Mouse (Mus musculus) ovary, postnatal 36 days (tissue): ENCODE data around the gene Sds.
"Not testable (repeated sequence)": the region's sequence is repeated elsewhere in the genome, so short reads cannot be mapped to it uniquely, and the experiment has no call there.

Experiments
- DNase-seq: peaks from one replicate; pipeline ENCODE4 v3.0.0; 2022; ENCODE audit warnings: low spot score, mixed read lengths

Sds gene

GRCm38 (mm10) chr5:120487844-120488243 lies 11.5 kb downstream of the Sds start:
- DNase-seq, result no peak

DNA sequence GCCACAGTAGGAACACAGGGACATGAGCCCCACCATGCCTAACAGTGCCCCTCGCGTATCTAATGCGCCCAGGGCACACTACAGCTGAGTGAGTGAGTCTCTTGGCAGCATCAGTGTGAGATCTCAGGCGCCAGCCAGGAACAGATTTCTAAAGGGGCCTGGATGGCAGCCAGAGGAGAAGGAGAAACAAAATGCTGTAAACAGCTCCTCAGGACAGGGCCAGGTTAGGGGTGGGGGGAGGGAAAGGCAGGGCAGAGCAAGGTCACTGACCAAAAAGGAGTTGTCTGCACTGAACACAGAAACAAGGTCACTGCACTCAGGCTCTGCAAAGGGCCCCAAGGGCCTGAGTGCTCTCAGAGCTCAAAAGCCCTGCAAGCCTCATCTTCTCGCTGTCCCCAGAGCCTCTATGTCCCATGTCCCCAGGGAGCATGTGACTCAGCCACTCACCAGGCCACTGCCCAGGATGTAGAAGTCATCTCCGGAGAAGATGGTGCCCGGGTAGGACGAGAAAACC lies 14.4 kb downstream of the Sds start:
- DNase-seq, result peak; percentile 63

GRCm38 (mm10) chr5:120492437-120492836 lies 16.1 kb downstream of the Sds start:
- peak; percentile 62 for DNase-seq

DNA sequence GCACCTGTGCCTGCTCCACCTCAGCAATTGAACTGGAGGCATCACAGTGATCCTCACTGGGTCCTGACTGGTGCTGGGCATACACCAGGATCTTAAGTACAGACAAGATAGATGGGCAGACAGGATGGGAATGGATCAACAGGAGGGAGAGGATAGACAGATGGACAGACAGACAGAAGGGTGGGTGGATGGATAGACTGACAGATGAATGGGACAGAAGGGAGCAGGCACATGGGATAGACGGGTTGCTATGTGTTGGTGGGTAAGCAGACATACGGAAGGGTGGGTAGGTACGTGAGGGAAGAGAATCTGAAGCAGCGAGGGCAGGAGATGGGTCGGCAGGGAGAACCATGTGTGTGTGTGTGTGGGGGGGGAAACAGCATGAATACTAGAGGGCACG lies 17.1 kb downstream of the Sds start:
- no peak for DNase-seq

- DNase-seq, result no peak
Measured at GRCm38 (mm10) chr5:120493873-120494395, 17.6 kb downstream of the Sds start.

DNA sequence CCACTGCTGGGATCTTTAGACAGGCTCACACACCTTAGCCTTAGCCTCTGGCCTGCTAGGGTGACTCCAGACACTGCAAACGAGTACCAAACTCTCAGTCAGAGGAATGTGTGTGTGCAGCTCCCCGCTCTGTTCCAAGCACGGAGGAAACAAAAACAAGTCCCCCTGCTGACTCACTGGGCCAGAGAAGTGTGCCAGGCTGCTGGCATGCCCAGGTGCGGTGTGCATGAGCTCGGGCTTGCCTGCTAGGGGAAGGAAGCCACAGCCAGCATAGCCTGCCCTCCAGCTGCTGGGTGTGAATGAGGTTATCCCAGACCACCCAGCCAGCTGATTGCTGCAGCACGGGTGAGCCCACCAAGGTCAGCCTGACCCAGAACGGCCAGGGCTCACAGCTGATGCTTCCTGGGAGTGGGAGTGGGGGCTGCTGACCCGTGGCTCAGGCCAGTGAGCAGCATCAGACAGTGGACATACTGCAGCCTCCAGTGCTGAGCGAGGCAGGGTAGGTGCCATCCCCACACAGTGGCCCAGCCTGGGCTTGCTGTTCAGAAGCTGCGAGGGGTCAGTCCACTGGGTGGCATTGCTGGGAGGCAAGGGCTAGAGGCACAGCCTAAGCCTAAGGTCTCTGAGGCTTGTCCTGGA lies 18.9 kb downstream of the Sds start:
- DNase-seq, result peak; percentile 48

DNA sequence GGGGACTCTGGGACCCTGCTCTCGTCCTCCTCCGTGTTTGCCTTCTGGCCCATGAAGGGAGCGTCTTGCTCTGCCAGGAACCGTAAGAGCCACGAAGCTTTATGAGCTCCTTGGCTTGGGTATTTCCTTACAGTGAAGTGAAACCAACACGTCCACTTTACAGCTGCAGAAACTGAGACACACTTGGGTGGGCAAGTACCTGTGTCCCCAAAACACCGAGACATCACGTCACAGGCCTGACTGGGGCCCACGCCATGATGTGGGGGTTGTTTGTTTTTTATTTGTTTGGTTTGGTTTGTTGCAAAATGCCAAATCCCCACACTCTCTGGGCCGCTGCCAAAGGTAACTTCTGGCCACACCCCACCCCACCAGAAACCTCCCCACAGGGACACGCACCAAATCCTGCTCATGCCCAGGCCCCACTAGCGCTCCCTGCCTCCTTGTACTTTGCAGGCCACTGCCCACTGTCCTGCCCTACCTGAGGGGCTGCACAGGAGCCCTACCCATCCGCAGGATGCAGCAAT lies 19.4 kb downstream of the Sds start:
- no peak for DNase-seq

DNA sequence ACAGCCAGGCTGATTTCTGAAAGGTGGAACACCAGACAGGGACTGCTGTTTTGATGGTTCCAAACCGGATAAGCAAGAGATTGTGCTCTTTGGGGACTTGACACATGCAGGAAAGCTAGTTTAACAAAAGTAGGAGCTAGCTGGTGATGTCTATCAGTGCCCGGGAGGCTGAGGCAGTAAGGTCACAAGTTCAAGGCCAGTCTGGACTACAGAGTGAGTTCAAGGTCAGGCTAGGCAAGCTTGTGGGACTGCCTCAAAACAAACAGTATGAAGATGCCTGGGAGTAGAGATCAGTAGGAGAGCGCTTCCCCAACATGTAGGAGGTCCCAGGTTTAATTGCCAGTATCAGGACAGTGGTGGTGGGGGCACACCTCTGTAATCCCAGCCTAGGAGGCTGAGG lies 20.7 kb downstream of the Sds start:
- no peak for DNase-seq

DNA sequence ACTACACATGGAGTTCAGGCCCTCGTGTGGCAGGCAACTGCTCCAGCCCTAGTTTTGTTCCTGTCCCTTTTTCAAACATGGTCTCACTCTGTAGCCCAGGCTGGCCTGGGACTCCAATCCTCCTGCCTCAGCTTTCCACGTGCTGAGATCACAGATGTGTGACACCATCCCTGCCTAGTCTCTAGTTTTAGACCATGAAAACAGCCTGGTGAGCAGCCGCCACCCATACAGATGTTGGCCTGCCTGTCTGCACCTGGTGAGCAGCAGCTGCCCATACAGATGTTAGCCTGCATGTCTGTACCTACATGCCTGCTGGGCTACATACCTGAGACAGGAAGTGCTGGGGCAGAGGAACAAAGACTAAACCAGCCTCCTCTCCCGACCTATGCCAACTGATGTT lies 22.9 kb downstream of the Sds start:
- no peak for DNase-seq

- DNase-seq, result not testable (repeated sequence)
Measured at GRCm38 (mm10) chr5:120500609-120501008, 24.3 kb downstream of the Sds start.

- no peak for DNase-seq
Measured at GRCm38 (mm10) chr5:120502147-120502621, 25.9 kb downstream of the Sds start.

GRCm38 (mm10) chr5:120502675-120503143 lies 26.4 kb downstream of the Sds start:
- DNase-seq, result no peak

GRCm38 (mm10) chr5:120503144-120503795 lies 26.9 kb downstream of the Sds start, which contains the start of gene Plbd2:
Gene Plbd2 (minus strand): TSS chr5:120503625.
- DNase-seq, result peak; percentile 79

DNA sequence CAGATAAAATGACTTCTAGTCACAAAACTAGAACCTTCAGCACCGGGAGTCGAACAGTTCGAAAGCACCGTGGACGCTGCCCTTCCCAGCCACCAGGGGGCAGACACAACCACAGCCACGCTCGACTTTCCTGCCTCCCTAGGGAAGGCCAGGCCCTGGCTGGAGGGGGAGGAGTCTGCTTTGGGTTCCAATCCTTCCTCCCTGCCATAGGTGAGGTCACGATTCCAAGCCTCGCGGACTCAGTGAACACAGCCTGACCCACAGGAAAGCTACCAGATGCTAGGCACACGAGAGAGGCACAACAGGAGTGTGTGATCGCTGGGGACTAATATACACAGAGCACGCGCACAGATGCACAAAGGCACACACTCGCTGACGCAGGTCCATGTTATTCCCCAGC lies 29.0 kb downstream of the Sds start:
- DNase-seq, result peak; percentile 77

DNA sequence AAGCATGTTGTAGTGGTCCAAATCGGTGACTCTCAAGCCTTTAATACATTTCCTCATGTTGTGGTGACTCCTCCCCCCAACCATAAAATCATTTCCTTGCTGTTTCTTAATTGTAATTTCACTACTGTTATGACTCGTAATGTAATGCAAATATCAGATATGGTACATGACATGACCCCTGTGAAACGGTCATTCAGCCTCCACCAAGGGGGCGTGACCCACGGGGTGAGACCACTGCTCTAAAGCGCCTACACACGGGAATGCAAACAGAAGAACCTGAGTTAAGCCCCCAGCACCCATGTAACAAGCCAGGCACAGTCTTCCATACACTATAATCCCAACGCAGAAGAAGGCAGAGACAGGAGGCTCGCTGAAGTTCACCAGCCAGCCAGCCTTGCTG lies 29.5 kb downstream of the Sds start:
- no peak for DNase-seq

- DNase-seq, result no peak
Measured at GRCm38 (mm10) chr5:120506490-120506889, 30.2 kb downstream of the Sds start.

GRCm38 (mm10) chr5:120507311-120507710 lies 31.0 kb downstream of the Sds start:
- DNase-seq, result no peak

DNA sequence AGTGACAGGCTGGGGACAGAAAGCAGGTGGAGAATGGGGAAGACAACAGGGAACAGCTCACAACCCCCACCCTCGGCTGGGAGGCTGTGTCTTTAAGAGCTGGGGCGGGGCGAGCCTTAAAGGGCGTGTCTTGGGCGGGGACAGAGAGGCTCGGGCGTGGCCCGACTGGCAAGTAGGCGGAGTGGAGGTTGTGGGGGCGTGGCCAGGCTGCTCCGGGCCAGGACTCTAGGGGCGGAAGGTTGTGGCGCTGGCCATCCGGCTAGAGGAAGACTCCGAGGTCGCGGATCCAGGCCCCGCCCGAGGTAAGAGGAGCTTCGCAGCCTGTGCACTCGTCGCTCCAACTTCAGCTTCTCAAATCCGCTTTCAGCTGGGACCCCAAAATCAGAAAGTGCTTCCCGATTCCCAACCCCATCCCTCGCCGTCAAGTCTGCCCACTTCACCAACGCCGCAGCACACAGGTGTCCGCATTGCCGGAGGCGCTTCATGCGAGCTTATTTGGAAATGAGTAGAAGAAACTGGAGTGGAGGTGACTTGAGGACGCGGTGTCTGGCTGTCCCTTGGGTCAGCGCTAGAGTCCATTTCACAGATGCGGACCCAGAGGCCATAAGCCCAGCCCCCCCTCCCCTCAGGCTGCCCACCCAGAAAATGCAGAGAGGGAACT lies 34.8 kb downstream of the Sds start, which contains the start of gene Slc8b1:
Gene Slc8b1 (plus strand): TSS at position 187 of the 661 bp plus-strand sequence.
- DNase-seq, result peak; percentile 97

DNA sequence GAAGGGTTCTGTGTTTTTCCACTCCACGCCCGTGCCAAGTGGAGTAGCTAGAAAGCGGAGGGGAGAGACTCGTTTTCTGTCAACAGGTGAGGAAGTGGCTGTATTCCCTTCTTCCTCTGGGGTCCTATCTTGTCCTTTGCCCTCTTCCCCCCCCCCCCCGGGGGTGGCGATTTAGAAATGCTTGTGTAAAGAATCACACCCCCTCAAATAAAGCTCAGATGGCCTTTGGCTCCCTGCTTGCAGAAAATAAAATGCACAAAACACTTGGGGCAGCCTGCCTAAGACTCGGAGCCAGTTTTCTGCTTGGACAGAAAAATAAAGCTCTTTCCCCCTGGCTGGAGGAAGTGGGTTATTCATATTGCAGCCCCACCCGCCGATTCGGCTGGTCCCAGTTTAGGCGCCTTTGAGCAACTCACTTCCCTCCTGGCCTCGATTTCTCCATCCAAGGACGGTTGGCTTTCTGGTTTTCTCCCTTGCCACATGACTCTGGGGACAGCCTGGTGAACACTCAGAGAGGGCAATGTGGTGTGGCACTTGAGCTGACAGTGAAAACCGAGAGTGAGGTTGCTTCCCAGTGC lies 35.4 kb downstream of the Sds start:
- DNase-seq, result no peak

DNA sequence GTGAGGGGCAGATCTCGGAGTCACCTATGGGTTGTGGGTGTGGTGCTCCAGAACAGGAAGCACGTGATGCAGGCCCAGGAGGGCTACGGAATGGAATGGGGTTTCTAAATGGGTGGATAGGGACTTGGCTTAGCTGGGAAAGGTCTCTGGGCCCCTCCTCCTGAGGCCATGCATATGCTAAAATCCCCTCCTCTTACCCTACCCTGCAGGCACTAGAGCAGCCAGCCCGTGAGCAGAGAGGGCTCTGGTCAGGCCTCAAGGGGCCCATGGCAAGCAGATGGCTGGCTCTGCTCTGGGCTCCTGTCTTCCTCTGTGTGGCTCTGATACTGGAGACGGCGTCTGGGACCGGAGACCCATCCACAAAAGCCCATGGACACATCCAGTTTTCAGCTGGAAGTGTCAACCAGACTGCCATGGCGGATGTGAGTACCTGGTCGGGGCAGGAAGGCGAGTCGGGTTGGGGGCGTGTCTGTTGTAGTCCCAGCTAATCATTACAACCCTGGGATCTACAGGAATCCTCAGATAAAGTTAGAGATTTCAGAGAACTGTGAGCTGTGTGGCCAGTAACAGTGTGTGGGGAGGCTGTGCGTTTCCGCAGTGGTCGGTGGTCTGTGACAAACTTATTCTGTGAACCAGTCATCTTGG lies 36.7 kb downstream of the Sds start:
- no peak for DNase-seq

DNA sequence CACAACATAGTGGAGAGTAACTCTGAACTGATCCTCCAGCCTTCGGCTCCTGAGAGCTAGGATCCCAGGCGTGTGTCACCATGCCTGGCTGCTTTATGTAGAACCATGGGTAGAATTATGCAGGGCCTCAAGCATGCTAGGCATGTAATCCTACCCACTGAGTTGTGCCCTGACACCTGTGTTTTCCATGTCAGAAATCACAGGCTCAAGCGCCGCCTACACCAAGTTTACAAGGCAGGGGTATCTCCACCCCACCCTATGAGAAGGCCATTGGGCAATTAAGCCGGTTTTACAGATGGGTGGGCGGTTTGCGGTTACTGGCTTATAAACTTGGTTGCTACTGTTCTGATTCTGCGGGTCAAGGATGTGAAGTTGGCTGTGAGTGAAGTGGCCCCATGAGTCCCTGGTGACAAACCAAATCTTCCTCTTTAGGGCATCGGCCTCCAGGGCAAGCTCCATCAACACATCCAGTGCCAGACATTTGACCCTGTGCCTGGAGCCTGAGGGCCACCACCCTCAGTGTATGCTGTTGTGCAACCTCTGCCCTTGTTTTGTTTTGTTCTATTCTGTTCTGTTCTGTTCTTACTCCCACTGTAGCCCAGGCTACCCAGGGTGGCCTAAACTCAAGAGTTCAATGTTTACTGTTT lies 37.8 kb downstream of the Sds start:
- DNase-seq, result no peak
